Mouse (Mus musculus) ES-Bruce4 (cell line): ENCODE measurements around the gene Car7.

Source experiments
- CTCF ChIP-seq: IDR thresholded peaks from one replicate; pipeline ENCODE4 v1.8.1; 2011; ENCODE audit warnings: low read depth, low read length
- POLR2A ChIP-seq: IDR thresholded peaks from one replicate; pipeline ENCODE4 v1.8.1; 2011; ENCODE audit warnings: low read length; ENCODE audit not compliant: insufficient read depth

GRCm38 (mm10) chr8:104591133-104591834, 56.8 kb downstream of the Car7 start, which contains the start of gene Pdp2:
- TF ChIP-seq POLR2A (no peak), CTCF (no peak)
